Mouse (Mus musculus) cerebellum, adult 2 months (tissue): ENCODE measurements at regions not wholly inside any gene's neighbourhood (a gene's known extent, or its start where the extent isn't known, plus 50 kb on each side); places are given as distances from the start of the nearest gene placed in this dataset.

Experiments used
- DNase-seq, 2 experiments: peaks; one replicate each; pipeline ENCODE4 v3.0.0; 2021
- H3K27ac ChIP-seq: fragments of 200-500 bp; 2 replicates; pipeline ENCODE4 v1.5.1; 2012; ENCODE audit warnings: low read length, control low read depth, inconsistent platforms; ENCODE audit not compliant: insufficient read depth
- H3K27me3 ChIP-seq: fragments of 200-500 bp; 2 replicates; pipeline ENCODE4 v1.6.1; 2012; ENCODE audit warnings: inconsistent platforms, mild to moderate bottlenecking, low read length, moderate library complexity; ENCODE audit not compliant: control insufficient read depth, insufficient read depth
- H3K4me1 ChIP-seq: fragments of 200-500 bp; 2 replicates; pipeline ENCODE4 v1.6.1; 2011; ENCODE audit warnings: low read length; ENCODE audit not compliant: control insufficient read depth, insufficient read depth
- H3K4me3 ChIP-seq: fragments of 200-500 bp; replicated peaks from 2 replicates; pipeline ENCODE3; 2011; ENCODE audit warnings: mild to moderate bottlenecking, low read depth, low read length, control low read depth; ENCODE audit not compliant: insufficient read depth
- CTCF ChIP-seq: fragments of 200-500 bp; IDR thresholded peaks from 2 replicates; pipeline ENCODE4 v1.5.1; 2011; ENCODE audit warnings: low read depth, mild to moderate bottlenecking, control low read depth, low read length, moderate library complexity, borderline replicate concordance; ENCODE audit not compliant: insufficient read depth
- POLR2A ChIP-seq: fragments of 200-500 bp; IDR thresholded peaks from 2 replicates; pipeline ENCODE4 v1.6.1; 2011; ENCODE audit warnings: low read length, control low read depth, borderline replicate concordance; ENCODE audit not compliant: insufficient read depth
- WGBS: fragments of 180-500 bp; shearing (Covaris S2); methylation state at CpG from one replicate; pipeline ENCODE4 v1.1.7; 2018; 5-methylcytosine and 5-hydroxymethylcytosine counted together

- WGBS: 46% methylated on average over 2 of the region's 2 CpGs
- TF ChIP-seq POLR2A (no peak), CTCF (no peak)
- Histone ChIP-seq H3K4me1 (no peaks in the 10 kb centered on the region), H3K4me3 (no peak overlapping the region), H3K27ac (no peak overlapping the region), H3K27me3 (no peaks in the 10 kb centered on the region)
- DNase-seq: no peak
Measured at GRCm38 (mm10) chr3:33440905-33441304, 297.9 kb upstream of the Pex5l start.

- Histone ChIP-seq H3K4me3 (no peak overlapping the region), H3K27me3 (no peaks in the 10 kb centered on the region), H3K4me1 (no peaks in the 10 kb centered on the region), H3K27ac (no peak overlapping the region)
- TF ChIP-seq POLR2A (no peak), CTCF (no peak)
- DNase-seq: no peak
Measured at GRCm38 (mm10) chr3:33440500-33440899, 297.5 kb upstream of the Pex5l start.

- Histone ChIP-seq H3K4me1 (no peaks in the 10 kb centered on the region), H3K27ac (no peak overlapping the region), H3K4me3 (no peak overlapping the region), H3K27me3 (no peaks in the 10 kb centered on the region)
- DNase-seq: no peak
- WGBS: 54% methylated on average over 3 of the region's 3 CpGs
- TF ChIP-seq CTCF (no peak), POLR2A (no peak)
Measured at GRCm38 (mm10) chr3:33416922-33417321, 273.9 kb upstream of the Pex5l start.

GRCm38 (mm10) chr3:33416321-33416720 lies 273.3 kb upstream of the Pex5l start:
- Histone ChIP-seq H3K4me1 (no peaks in the 10 kb centered on the region), H3K27me3 (no peaks in the 10 kb centered on the region), H3K4me3 (no peak overlapping the region), H3K27ac (no peak overlapping the region)
- no peak for DNase-seq
- no peak for TF ChIP-seq POLR2A
- TF ChIP-seq CTCF: no peak
- 78% methylated on average over 1 of the region's 1 CpGs for WGBS

GRCm38 (mm10) chr3:33401904-33402303 lies 258.9 kb upstream of the Pex5l start:
- 74% methylated on average over 2 of the region's 2 CpGs for WGBS
- DNase-seq: no peak
- no peak for TF ChIP-seq CTCF
- TF ChIP-seq POLR2A: no peak
- no peaks in the 10 kb centered on the region for H3K4me1 ChIP-seq
- no peak overlapping the region for H3K27ac ChIP-seq
- H3K27me3 ChIP-seq: no peaks in the 10 kb centered on the region
- H3K4me3 ChIP-seq: no peak overlapping the region

- no peak overlapping the region for H3K27ac ChIP-seq
- no peaks in the 10 kb centered on the region for H3K27me3 ChIP-seq
- 73% methylated on average over 8 of the region's 8 CpGs for WGBS
- TF ChIP-seq CTCF (no peak), POLR2A (no peak)
- H3K4me3 ChIP-seq: no peak overlapping the region
- no peaks in the 10 kb centered on the region for H3K4me1 ChIP-seq
- DNase-seq: no peak
Measured at GRCm38 (mm10) chr3:33399321-33399720, 256.3 kb upstream of the Pex5l start.

GRCm38 (mm10) chr3:33398326-33398725 lies 255.3 kb upstream of the Pex5l start:
- Histone ChIP-seq H3K27ac (no peak overlapping the region), H3K27me3 (no peaks in the 10 kb centered on the region), H3K4me1 (no peaks in the 10 kb centered on the region), H3K4me3 (no peak overlapping the region)
- WGBS: 7% methylated on average over 2 of the region's 2 CpGs
- TF ChIP-seq POLR2A: no peak
- TF ChIP-seq CTCF: no peak
- DNase-seq: no peak

GRCm38 (mm10) chr3:33397217-33397616 lies 254.2 kb upstream of the Pex5l start:
- peak in 1 of 2 experiments; percentile 7 for DNase-seq

More at GRCm38 (mm10) chr3:33397217-33397616, 254.2 kb upstream of the Pex5l start:
- TF ChIP-seq CTCF (no peak), POLR2A (no peak)
- 38% methylated on average over 6 of the region's 6 CpGs for WGBS
- H3K4me3 ChIP-seq: no peak overlapping the region
- H3K27me3 ChIP-seq: no peaks in the 10 kb centered on the region
- H3K4me1 ChIP-seq: no peaks in the 10 kb centered on the region
- no peak overlapping the region for H3K27ac ChIP-seq
